Mouse (Mus musculus): ENCODE data around the gene Ggnbp2.

Ggnbp2 gene

DNA sequence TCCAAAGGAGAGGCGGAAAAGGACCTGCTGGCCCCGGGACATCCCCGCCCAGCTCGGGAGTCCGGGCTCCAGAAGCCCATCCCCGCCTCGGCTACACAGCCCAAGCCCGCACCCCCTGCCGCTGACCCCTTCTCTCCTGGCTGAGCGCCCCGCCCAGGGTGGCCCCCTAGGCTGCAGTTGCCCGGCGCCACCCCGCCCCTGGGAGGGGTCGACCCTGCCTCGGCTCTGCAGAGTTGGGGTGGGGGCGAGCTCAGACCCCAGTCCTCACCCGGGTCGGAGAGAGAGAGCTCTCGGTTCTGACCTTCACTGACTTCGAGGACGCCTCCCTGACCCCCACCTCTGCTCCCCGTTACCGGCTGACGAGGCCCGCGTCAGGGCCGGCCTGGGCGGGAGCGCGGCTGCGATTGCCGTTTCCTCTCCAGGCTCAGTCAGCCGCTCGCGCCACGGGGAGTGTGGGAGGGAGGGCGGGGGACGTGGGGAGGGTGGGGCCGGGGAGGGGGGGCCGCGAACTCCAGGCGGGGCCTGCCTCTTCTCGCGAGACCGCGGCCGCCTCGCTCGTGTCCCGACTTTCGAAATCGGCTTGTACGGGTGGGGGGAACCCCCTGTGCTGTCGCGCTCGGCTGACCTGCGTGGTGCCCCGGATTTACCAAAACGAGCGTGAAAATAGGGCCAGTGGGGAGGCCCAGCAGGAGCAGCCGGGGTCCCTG is at the start of gene Ggnbp2:
Ggnbp2 (minus strand) TSS at position 481 of the 707 bp plus-strand sequence.
- DNase-seq, result peak; percentile 91

- DNase-seq, result no peak
These were observed 49.3 kb upstream of the Ggnbp2 start for GRCm38 (mm10) chr11:84919951-84920350.

DNA sequence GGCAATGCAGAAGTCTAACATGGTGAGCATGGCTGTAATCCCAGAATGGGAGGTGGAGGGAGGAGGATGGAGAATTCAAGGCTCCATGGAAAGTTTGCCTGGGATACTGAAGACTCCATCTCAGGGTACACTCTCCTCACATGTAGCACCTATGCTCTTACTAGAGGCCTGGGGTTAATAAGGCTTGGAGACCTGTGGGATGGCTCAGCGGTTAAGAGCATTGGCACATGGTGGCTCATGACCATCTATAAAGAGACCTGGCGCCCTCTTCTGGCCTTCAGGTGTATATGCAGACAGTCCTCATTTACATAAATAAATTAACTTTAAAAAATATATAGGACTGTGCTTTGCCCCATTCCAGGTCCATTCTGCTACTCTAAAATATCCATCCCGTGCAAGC is 48.7 kb upstream of the Ggnbp2 start:
- DNase-seq, result peak; percentile 38

GRCm38 (mm10) chr11:84918425-84918824 is 47.8 kb upstream of the Ggnbp2 start:
- peak; percentile 94 for DNase-seq

- DNase-seq, result no peak
These were observed 46.2 kb upstream of the Ggnbp2 start for GRCm38 (mm10) chr11:84916703-84917300.

- DNase-seq, result peak; percentile 94
These were observed 45.6 kb upstream of the Ggnbp2 start, which contains the start of gene Znhit3 for GRCm38 (mm10) chr11:84916053-84916702. TSS of gene Znhit3 (minus strand) at chr11:84916366.

DNA sequence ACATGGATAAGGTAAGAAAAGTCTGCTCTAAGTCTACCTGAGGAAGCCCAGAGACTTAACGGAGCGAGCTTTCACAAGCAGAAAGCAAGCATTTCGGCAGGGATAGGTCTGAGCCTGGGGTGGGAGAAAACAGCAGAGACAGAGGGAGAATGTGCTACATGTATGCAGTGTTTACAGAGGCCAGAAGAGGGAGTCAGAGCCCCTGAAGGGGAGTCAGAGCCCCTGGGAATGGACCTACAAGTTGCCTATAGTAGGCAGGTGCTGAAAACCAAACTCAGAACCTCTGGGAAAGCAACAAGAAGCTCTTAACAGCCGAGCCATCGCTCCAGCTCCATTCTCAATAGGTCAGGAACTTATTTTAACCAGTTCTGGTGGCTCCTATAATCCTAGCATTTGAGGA is 44.1 kb upstream of the Ggnbp2 start:
- no peak for DNase-seq

GRCm38 (mm10) chr11:84910411-84910810 is 39.8 kb upstream of the Ggnbp2 start:
- DNase-seq, result no peak

- DNase-seq, result no peak
These were observed 37.9 kb upstream of the Ggnbp2 start for GRCm38 (mm10) chr11:84908480-84908879.

- DNase-seq, result no peak
These were observed 36.5 kb upstream of the Ggnbp2 start for GRCm38 (mm10) chr11:84907081-84907480.

- DNase-seq, result no peak
These were observed 34.1 kb upstream of the Ggnbp2 start for GRCm38 (mm10) chr11:84904597-84905144.

DNA sequence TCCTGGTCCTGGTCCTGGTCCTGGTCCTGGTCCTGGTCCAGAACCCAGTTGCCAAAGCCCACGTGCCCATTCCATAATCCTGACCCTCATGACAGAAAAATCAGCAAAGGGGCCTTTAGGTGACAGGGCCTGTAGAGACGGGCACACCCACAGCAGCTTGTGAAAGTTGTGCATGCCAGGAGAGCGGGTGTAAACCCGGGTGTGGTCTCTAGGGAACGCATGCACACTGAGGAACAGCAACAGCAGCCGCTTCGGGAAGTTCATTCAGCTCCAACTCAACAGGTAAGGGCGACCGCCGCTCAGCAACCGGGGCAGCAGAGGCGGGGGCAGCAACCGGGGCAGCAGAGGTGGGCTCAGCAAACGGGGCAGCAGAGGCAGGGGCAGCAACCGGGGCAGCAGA is 22.5 kb upstream of the Ggnbp2 start:
- no peak for DNase-seq

DNA sequence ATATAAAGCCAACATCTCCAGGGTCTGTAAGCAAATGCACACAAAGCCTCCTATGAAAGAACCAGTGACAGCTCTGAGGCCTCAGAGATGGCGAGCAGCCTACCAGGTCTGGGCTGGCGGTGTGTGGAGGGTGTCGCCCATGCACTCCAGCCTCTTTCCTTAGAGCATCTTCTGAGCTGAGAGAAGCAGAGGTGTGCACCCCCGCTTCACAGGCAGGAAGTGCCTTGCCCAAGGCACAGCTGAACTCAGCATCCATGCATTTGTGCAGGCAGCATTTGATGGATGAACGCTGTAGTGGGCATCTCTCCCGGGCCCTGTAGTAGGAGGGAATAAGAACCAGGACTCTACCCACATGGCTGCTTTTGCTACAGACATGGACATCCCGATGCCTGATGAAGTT is 21.1 kb upstream of the Ggnbp2 start:
- no peak for DNase-seq

GRCm38 (mm10) chr11:84889492-84889891 is 18.9 kb upstream of the Ggnbp2 start:
- no peak for DNase-seq

DNA sequence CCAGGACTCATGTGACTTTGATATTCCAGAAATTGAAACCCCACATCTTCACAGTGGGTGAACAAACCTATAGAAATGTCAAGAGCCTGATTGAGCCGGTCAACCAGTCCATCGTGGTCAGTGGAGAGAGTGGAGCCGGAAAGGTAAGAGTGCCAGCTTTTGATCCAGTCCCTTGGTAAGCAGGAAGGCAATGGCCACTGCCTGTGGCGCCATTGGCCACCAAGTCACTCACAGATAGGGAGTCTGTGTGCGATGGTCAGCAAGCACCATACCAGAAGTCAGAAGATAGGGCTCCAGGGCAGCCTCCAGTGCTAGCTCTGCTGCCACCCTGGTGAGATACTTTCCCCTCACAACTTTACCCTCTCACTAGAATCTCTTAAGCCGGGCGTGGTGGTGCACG is 17.4 kb upstream of the Ggnbp2 start:
- no peak for DNase-seq

- DNase-seq, result no peak
These were observed 16.3 kb upstream of the Ggnbp2 start for GRCm38 (mm10) chr11:84886767-84887511.

- no peak for DNase-seq
These were observed 15.6 kb upstream of the Ggnbp2 start for GRCm38 (mm10) chr11:84886236-84886635.

- DNase-seq, result no peak
These were observed 14.6 kb upstream of the Ggnbp2 start for GRCm38 (mm10) chr11:84885238-84885637.

- DNase-seq, result no peak
These were observed 11.7 kb upstream of the Ggnbp2 start for GRCm38 (mm10) chr11:84882346-84882745.

DNA sequence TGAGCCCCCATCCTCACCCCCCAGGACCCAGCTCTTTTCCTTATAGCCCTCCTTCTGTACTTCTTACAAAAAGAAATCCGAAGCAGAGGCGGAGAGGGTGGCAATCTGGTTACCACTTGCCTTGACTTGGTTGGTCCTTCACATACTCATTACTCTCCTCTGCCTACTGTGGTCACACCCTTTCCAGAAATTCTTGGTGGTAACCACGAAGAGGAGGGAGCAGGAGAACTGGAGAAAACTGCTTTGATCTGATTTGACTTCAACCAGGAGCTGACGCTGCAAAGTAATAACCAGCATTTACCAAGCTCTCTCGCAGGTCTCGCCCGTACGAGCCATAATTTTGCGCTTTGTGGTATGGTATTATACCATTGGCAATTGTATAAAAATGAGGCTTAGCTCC is 10.4 kb upstream of the Ggnbp2 start:
- DNase-seq, result no peak

DNA sequence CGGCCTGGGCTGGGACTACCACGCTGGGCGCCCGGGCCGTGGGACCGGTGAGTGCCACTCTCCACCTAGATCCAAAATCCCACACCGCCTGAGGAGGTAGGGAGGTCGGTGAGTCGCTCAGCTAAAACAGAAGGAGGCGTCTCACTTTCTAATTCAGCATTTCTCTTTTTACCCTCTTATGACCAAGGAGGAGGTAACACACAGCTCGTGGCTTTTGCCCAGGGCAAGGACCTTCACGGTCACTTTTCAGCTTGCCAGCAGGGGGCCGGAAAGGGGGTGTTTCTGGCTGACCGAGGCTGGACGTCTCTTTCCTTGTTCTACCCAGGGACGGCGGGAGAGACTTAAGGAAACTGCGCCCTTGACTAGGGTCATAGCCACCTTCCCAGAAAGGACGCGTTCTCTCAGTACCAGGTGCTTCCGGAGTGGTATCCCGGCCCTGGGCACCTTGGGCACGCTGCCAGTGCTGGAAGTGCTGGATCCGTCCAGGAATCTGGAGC is 9.9 kb upstream of the Ggnbp2 start:
- DNase-seq, result peak; percentile 67

- peak; percentile 72 for DNase-seq
These were observed 9.3 kb upstream of the Ggnbp2 start, which contains the start of the genes Myo19 and Pigw for GRCm38 (mm10) chr11:84879772-84880464. TSS of gene Myo19 (plus strand) at chr11:84880148. TSS of gene Pigw (minus strand) at chr11:84880285.

Measured in cerebellum, adult 9-10 months (tissue).